Mouse (Mus musculus) layer of hippocampus, adult 2 months (tissue): ENCODE measurements around the gene Ccdc92. TPM values are rescaled to one million over a fixed set of nuclear protein-coding genes. Genes with fewer than 3 reads are reported as not detected.

Experiments
- DNase-seq, 2 experiments: peaks; one replicate each; pipeline ENCODE4 v3.0.0; 2022; ENCODE audit warnings: low spot score in 2 of 2
- H3K27ac ChIP-seq: fragments of 200-600 bp; 2 replicates; pipeline ENCODE4 v1.8.1; 2022
- H3K4me3 ChIP-seq: fragments of 200-600 bp; 2 replicates; pipeline ENCODE4 v1.8.1; 2022; ENCODE audit warnings: mild to moderate bottlenecking
- CTCF ChIP-seq: fragments of 200-600 bp; conservative IDR thresholded peaks from 2 replicates; pipeline ENCODE4 v1.8.1; 2022; ENCODE audit warnings: antibody characterized with exemption, mild to moderate bottlenecking, moderate library complexity
- total RNA-seq, 2 experiments: library from RNA; stranded (reverse); gene quantifications; 2 replicates each; pipeline ENCODE4 v1.2.3; 2021

Gene Ccdc92
- total RNA-seq, 2 experiments from 2014 or later: 79.7 to 81.8 TPM

DNA sequence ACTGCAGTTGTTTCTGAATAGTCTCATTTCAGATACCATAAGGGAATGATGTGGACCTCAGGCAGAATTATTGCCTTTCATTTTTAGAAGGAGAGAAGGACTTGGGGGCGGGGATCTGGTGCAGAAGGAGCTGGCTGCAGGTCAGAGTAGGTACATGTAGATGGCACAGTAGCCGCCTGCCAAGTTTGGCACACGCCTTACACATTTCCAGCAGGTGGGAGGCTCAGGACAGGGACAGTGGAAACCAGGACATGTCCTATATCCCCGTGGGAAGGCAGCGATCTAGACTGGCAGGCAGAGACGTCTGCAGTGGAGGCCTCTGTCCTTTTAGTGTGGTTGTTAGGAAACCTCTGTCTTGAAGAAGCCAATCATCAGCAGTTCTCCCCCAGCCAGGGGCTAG is 17.6 kb upstream of the Ccdc92 start:
- TF ChIP-seq CTCF: no peak
- H3K27ac ChIP-seq: no peak overlapping the region
- no peak overlapping the region for H3K4me3 ChIP-seq
- no peak for DNase-seq

DNA sequence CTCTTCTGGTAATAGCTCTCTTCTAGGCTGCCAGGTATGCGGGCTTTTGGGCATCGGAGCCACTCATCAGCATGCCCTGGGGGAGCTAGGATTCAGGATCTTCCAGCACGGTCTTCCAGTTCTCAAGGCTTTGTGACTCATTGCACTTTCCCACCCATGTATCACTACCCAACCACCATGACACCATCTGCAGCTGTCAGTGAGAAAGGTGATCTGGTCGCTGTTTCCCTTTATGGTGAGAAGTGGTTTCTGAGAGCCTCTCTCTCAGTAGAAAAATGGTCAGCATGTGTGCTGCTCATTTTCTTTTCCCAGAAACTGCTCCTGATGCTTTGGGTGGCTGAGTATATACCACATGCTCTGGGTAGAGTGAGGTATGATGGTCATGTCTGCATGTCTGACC is 17.0 kb upstream of the Ccdc92 start:
- Histone ChIP-seq H3K27ac (no peak overlapping the region), H3K4me3 (no peak overlapping the region)
- DNase-seq: no peak
- TF ChIP-seq CTCF: no peak

DNA sequence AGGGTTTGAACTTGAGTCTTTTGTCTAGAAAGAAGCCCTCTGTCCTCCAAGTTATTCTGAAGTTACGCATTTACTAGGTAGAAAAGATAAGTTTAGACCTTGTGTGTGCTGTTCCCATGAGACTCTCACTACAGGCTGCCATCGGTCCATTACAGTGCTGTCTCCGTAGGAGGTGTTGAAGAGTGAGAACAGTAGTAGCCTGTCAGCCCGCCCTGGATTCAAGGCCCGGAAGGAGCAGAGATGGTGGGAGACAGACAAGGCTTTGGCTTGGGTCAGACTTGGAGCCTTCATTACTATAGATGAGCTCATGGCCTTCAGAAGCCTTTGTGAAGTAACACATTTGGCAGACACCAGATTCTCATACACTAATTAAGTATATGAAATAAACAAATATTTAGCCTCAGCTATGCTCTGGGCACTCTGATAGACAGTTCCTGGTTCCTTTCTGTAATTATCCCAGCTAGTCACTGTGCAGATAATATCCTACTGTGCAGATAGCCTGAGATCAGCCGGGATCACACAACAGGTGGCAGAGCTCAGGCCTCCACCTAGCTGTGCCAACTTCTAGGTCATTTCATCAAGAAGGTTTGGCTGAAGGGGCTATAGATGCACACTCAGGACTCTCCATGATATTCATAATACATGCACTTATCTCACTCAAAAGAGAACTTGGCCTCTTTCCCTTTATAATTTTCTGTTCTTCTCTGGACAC is 11.8 kb upstream of the Ccdc92 start:
- no peak overlapping the region for H3K4me3 ChIP-seq
- 0 out of 2 replicates have a peak, but pooled peaks have one; percentile 1 for TF ChIP-seq CTCF
- no peak overlapping the region for H3K27ac ChIP-seq
- DNase-seq: no peak

DNA sequence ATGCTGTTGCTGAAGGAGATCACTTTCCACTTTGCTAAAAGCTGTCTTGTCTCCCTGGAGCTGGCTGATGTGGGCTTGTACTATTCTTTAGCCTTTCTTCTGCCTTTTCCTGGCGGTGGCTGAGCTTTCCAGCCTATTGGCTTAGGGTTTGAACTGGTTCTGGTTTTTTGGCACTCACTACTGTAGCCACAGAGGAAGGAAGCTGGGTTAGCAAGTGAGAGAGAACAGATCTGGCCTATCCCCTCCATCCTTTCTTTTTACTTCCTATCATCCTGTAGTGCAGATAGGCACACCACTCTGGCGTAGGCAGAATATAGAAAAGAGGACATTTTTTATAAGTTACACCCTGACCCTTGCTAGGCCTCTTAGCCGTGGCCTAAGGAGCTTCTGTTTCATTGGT is 10.9 kb upstream of the Ccdc92 start:
- no peak for TF ChIP-seq CTCF
- H3K27ac ChIP-seq: 0 out of 2 replicates have a peak overlapping the region, but pooled peaks have one; percentile 12
- DNase-seq: no peak
- H3K4me3 ChIP-seq: no peak overlapping the region

DNA sequence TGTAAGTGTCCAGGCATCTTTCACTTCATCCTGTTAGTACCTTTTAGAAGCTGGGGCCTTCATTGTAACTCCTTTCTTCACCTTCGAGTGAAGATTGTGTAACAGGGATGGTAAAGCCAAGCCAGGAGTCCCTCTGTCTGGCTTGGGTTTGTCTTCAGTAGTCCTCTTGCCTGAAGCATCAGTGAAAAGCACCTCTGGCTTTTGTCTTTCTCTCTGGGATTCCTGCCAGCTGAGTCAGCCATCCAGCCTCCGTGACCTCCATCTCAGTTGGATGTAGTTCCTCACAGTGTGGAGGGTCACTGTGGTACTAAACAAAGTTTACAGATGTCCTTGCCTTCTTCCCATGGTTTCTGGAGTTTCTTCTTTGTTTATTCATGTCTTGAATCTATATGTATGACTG is 9.8 kb upstream of the Ccdc92 start:
- H3K27ac ChIP-seq: no peak overlapping the region
- no peak for DNase-seq
- no peak overlapping the region for H3K4me3 ChIP-seq
- TF ChIP-seq CTCF: no peak

DNA sequence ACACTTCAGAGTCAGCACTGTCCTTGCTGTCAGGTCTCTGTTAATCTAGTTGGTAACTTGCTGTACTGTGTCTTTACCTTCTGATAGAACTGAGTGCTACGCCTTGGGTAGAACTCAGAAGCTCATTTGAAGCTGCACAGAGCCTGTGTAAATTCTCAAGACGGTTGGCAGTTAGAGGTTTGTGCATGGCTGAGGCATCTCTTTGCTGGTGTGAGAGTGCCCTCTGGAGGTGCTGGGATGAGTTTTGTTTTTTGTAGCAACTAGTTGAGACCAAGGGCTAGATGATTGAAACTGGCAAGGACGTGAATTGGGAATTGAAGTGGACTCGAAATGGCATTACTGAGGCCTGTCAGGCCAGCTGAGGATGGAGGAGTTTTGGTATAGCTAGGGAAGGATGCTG is 6.8 kb upstream of the Ccdc92 start:
- Histone ChIP-seq H3K27ac (no peak overlapping the region), H3K4me3 (no peak overlapping the region)
- peak; percentile 89 for TF ChIP-seq CTCF
- peak; percentile 76 to 80 for DNase-seq

DNA sequence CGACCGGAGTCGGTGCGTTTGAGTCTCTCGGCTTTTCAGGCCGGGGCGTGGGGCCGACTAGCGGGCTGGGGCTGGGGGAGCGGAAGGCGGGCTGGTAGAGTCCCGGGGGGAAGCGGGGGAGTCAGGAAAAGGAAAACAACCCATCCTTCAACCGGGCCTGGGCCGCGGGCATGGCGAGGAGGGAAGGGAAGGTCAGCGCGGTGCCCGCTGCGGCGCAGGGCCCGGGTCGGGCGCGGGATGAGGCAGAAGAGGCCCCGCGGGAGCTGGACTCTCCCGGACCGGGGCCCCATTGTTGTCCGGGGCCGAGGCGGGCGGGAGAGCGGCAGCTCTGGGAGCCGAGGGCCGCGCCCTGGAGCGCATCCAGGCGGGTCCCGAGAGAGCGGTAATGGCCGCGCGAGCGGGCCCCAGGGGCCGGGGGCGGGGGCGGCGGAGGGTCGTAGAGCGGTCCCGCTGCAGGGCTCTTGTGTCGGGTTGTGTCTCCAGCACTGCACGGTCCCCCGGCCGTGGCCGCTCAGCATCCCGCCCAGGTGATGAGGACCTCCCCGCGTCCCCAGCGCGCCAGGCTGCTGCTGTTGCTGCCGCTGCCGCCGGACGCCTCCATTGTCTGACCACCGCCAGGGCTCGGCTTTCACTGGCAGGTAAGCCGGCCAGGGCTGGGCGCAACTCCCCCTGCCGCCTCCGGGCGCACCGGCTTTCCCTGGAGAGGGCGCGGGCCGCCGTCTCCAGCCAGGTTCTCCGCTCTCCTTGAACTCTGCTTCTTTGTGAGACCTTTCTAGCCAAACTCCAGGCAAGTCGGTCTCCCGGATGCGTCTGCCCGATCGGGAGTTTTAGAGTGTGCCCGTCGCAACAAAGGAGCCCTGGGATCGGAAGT is 882 bp upstream of the Ccdc92 start:
- peak overlapping the region; percentile 89 for H3K27ac ChIP-seq
- no peak; the same call in 1 of the 2 replicates for TF ChIP-seq CTCF
- DNase-seq: no peak
- H3K4me3 ChIP-seq: peak overlapping the region; percentile 93

DNA sequence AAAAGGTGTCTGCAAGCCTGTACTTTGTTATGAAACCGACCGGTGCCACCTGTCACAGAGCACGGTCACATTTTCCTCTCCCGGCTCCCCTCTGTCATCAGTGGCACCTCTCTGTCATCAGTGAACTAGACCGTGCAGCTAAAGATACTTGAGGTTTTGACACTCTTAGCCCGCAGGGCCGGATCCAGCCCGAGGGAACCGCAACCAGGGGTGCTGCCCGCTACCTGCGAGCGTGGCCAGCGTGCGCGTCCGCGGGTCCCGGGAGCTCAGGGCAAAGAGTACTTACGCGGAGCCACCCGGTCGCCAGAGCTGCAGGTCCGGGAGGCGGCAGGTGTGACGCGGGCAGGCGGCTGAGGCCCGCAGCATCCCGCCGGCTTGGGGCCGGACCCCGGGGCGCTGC is 761 bp downstream of the Ccdc92 start:
- peak in 1 of 2 experiments; percentile 30 for DNase-seq
- no peak for TF ChIP-seq CTCF
- H3K27ac ChIP-seq: peak overlapping the region; percentile 97

DNA sequence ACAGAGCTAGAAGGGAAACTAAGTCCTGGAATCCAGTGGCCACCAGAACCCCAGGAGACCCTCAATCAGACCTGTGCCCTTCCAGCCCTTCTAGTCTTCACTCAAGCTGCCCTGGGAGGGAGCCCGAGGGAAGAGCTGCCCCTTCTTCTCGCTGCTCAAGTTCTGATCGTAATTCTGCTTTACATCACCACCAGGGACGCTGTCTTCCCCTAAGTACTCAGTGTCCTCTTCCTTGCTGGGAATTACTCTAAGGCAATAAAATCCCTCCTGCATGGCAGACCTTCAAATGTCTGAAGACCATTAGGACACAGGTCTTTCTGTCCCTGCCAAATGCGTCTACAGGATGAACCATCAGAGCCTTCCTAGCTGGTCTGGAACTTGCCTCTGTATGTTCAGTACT is 2.2 kb downstream of the Ccdc92 start:
- peak; percentile 84 for TF ChIP-seq CTCF
- Histone ChIP-seq H3K4me3 (peak overlapping the region; percentile 93), H3K27ac (no peak overlapping the region)
- DNase-seq: no peak

More for the DNA sequence above, 761 bp downstream of the Ccdc92 start:
- H3K4me3 ChIP-seq: peak overlapping the region; percentile 93

DNA sequence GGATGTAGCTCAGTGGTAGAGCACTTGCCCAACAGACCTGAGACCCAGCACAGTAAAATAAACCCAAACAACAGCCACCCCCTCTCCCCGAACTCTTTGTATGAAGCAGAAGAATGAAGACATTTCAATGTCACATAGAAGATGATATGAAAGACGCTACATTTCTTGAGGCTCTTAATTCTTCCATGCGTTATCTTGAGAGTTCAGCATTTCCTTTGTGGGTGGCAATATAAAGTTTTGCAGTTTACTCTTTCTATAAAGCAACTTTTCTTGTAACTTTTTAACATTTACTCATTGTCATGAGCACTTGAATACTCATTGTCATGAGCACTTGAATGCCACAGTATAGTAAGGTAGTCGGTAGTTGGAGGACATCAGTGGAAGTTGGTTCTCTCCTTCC is 8.0 kb downstream of the Ccdc92 start:
- TF ChIP-seq CTCF: no peak
- no peak for DNase-seq
- no peak overlapping the region for H3K27ac ChIP-seq
- no peak overlapping the region for H3K4me3 ChIP-seq

DNA sequence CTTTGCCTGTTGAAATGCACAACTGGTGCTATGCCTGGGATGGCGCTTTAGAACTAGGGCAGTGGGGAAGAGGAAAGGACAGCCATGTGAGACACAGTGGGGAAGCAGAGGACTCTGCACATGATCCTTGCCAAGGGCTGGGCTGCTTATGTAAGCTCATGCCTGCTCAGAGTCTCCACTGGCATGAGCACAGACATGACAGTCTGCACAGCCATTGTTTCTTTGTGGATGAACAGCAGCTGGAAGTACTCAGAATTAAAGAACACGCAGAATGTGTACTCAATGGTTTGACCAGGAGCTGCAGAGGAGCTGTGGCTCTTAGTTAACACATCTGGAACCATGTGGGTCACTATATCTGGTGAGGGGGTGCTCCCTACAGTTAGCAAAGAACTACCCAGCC is 9.1 kb downstream of the Ccdc92 start:
- H3K27ac ChIP-seq: peak overlapping the region; percentile 12; the same call in 1 of the 2 replicates
- no peak for DNase-seq

DNA sequence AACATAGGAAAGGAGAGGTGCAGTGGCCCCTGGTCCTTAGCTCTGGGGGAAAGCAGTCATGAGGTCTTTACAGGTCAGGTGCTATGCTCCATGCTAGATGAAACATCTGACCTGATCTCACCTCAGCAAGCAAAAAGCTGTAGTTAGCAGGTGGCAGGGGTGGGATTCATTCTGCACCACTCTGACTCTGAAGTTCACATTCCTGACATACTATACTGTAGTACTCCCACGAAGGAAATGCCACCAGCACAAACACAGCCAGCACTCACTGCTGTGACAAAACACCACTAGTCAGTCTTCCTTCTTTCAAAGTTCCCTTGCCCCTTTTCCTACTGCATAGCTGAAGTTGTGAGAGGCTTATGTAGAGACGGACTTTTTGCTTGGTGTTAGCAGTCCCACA is 9.9 kb downstream of the Ccdc92 start:
- Histone ChIP-seq H3K4me3 (no peak overlapping the region), H3K27ac (no peak overlapping the region)
- no peak for TF ChIP-seq CTCF
- DNase-seq: no peak

More for the DNA sequence above, 9.1 kb downstream of the Ccdc92 start:
- H3K4me3 ChIP-seq: no peak overlapping the region
- TF ChIP-seq CTCF: no peak

DNA sequence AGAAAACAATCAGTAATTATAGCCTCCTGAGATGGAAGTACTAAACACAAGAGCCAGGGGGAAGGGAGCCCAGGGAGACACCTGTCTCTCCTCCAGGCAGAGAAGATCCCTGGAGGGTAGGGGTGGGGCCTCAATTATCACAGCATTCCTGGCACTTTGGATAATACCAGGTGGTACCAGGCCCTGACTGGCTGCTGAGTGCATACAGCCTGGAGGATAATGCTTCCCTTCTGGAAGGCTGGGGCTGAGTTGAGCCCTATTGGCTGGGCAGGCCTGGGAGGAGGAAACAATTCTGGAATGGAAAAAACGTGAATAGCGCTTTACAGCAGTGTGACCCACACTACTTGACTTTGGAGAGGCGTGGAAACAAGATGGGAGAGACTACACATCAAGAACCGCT is 10.7 kb downstream of the Ccdc92 start:
- H3K27ac ChIP-seq: no peak overlapping the region; the same call in 1 of the 2 replicates
- TF ChIP-seq CTCF: no peak
- H3K4me3 ChIP-seq: no peak overlapping the region
- no peak for DNase-seq
